In genomic region chr11:88281428-88282119, GRCm38 (mm10) we compare ENCODE assay signal across 14 mouse cellular contexts. TPM values are rescaled to one million over a fixed set of nuclear protein-coding genes. Genes with fewer than 3 reads are reported as not detected.
DNase-seq lines count a peak whose midpoint lies in the region; ATAC-seq and TF ChIP-seq lines count a peak whose summit lies in the region.
"Had no signal": no experiment of that assay in that cellular context is flagged by ENCODE, and none has a peak within 500 bp of the region (broad histone marks: within the 10 kb centered on the region; RNA-seq: fewer than 3 reads in every experiment).

No protein-coding gene starts in this region.

- peak; percentile 55 for TF ChIP-seq CTCF in gastrocnemius, adult 2 months (IDR thresholded peaks at IDR 0.05)

- no peak for ATAC-seq in neural tube, embryonic 11.5 days (ENCODE audit: insufficient read depth, low FRiP score, low TSS enrichment)

- H3K27me3 ChIP-seq in neural tube, embryonic 11.5 days (ENCODE audit: control insufficient read depth, insufficient read depth, low read length), result no peaks in the 10 kb centered on the region
- H3K27me3 ChIP-seq in embryonic facial prominence, embryonic 10.5 days (replicated peaks; ENCODE audit: low read depth, poor library complexity, severe bottlenecking), result 0 out of 2 replicates have a peak, but pooled peaks cover 1% of the 10 kb centered on the region
- no peaks in the 10 kb centered on the region for H3K27me3 ChIP-seq in splenic B cell, adult 2 months (ENCODE audit: control insufficient read depth, insufficient read depth, low read length, poor library complexity, severe bottlenecking)
- H3K27me3 ChIP-seq: embryonic facial prominence, embryonic 13.5 days had no signal

- DNase-seq in gastrocnemius, adult 2 months, result no peak
- DNase-seq in gastrocnemius, postnatal 4 days (ENCODE audit: low spot score in 2 of 2), result no peak
- DNase-seq in neural tube, embryonic 11.5 days (ENCODE audit: low spot score), result no peak
- DNase-seq in neural tube, embryonic 10.5 days (ENCODE audit: extremely low spot score, low spot score), result no peak
- no peak for DNase-seq in embryonic facial prominence, embryonic 10.5 days (ENCODE audit: low spot score)
- peak; percentile 31 for DNase-seq in splenic B cell, adult 2 months (ENCODE audit: low read depth, low spot score)
- no peak for DNase-seq in cerebellum, adult 11-12 months
- no peak for DNase-seq in kidney, adult 9 months
- DNase-seq: gastrocnemius, postnatal 10 days; lung, postnatal 14 days had no signal

- H3K9me3 ChIP-seq in neural tube, embryonic 11.5 days (ENCODE audit: control insufficient read depth, low read length), result no peaks in the 10 kb centered on the region
- no peaks in the 10 kb centered on the region for H3K9me3 ChIP-seq in embryonic facial prominence, embryonic 10.5 days
- H3K9me3 ChIP-seq: G1E had no signal

- 57% methylated on average over 8 of the region's 8 CpGs for WGBS in neural tube, embryonic 11.5 days
- WGBS in embryonic facial prominence, embryonic 10.5 days, result 77% methylated on average over 8 of the region's 8 CpGs

- H3K4me2 ChIP-seq in neural tube, embryonic 11.5 days (ENCODE audit: low read depth), result no peak overlapping the region
- H3K4me2 ChIP-seq: embryonic facial prominence, embryonic 13.5 days had no signal

- intact Hi-C loops in gastrocnemius, adult 2 months (cut with DNase I), result loop anchor here (10.0 kb wide), 1 partner anchor 463 kb away; no protein-coding TSS in a partner anchor

- H3K36me3 ChIP-seq in neural tube, embryonic 11.5 days (ENCODE audit: control insufficient read depth, insufficient read depth, low read length), result no peaks in the 10 kb centered on the region
- H3K36me3 ChIP-seq in embryonic facial prominence, embryonic 10.5 days (replicated peaks), result no peaks in the 10 kb centered on the region
- no peaks in the 10 kb centered on the region for H3K36me3 ChIP-seq in splenic B cell, adult 2 months (ENCODE audit: control insufficient read depth, insufficient read depth, low read length, poor library complexity, severe bottlenecking)
- H3K36me3 ChIP-seq: embryonic facial prominence, embryonic 13.5 days; G1E had no signal

- H3K27ac ChIP-seq in gastrocnemius, adult 2 months, result no peak overlapping the region
- H3K27ac ChIP-seq in neural tube, embryonic 11.5 days (ENCODE audit: low read depth, low read length), result peak overlapping the region; percentile 73; the same call in 1 of the 2 replicates
- H3K27ac ChIP-seq in embryonic facial prominence, embryonic 10.5 days (replicated peaks), result peak overlapping the region; percentile 48; the same call in 1 of the 2 replicates
- H3K27ac ChIP-seq: embryonic facial prominence, embryonic 13.5 days had no signal

- H3K4me3 ChIP-seq in gastrocnemius, adult 2 months, result no peak overlapping the region
- no peak overlapping the region for H3K4me3 ChIP-seq in neural tube, embryonic 11.5 days (ENCODE audit: low read depth, low read length)
- no peak overlapping the region for H3K4me3 ChIP-seq in embryonic facial prominence, embryonic 10.5 days
- H3K4me3 ChIP-seq: embryonic facial prominence, embryonic 13.5 days had no signal

- H3K9ac ChIP-seq in neural tube, embryonic 11.5 days (ENCODE audit: low read length), result no peak overlapping the region
- H3K9ac ChIP-seq: embryonic facial prominence, embryonic 13.5 days had no signal

- peaks cover 26% of the 10 kb centered on the region for H3K4me1 ChIP-seq in neural tube, embryonic 11.5 days (ENCODE audit: control insufficient read depth, insufficient read depth, low read length)
- H3K4me1 ChIP-seq in embryonic facial prominence, embryonic 10.5 days, result peaks cover 31% of the 10 kb centered on the region

RNA-seq across cellular contexts. Expression of gene Ccdc182, which starts 12.3 kb away (rescaled TPM):
- not detected for total RNA-seq in gastrocnemius, adult 2 months (2021)
- not detected for total RNA-seq in gastrocnemius, postnatal 4 days (2021)
- polyA plus RNA-seq in neural tube, embryonic 11.5 days (2014; fragmentation: Nextera tagmentation; extraction: Ambion mirVana), result 17.9 and 18.4 TPM in 2 replicates
- 1.7 and 3.6 TPM in 2 replicates for polyA plus RNA-seq in embryonic facial prominence, embryonic 10.5 days (2016; fragmentation: Nextera tagmentation; extraction: Ambion mirVana)
- total RNA-seq: G1E; gastrocnemius, postnatal 10 days; hematopoietic stem cell, adult 5-6 weeks; left cerebral cortex, adult 18-20 months had no signal
- polyA plus RNA-seq: G1E had no signal
